Mouse (Mus musculus) hindbrain, embryonic 11.5 days (tissue): ENCODE measurements around the gene Celsr2. TPM values are rescaled to one million over a fixed set of nuclear protein-coding genes. Genes with fewer than 3 reads are reported as not detected.

Experiments
- ATAC-seq: fragments of 200-750 bp; cut with Nextera tagmentation; 2 replicates; pipeline ENCODE4 v1.8.0; 2017; ENCODE audit warnings: mild to moderate bottlenecking, moderate TSS enrichment, moderate library complexity; ENCODE audit not compliant: low FRiP score
- DNase-seq: peaks from one replicate; pipeline ENCODE4 v3.0.0-alpha.2; 2015; ENCODE audit warnings: low spot score
- H3K27ac ChIP-seq: fragments of 300-500 bp; sonication (generic); 2 replicates; pipeline ENCODE4 v1.5.1; 2014; ENCODE audit warnings: mild to moderate bottlenecking, low read depth, low read length
- H3K27me3 ChIP-seq: fragments of 300-500 bp; sonication (generic); 2 replicates; pipeline ENCODE4 v1.6.1; 2014; ENCODE audit warnings: mild to moderate bottlenecking, low read length, moderate library complexity, mixed read lengths; ENCODE audit not compliant: control insufficient read depth, insufficient read depth
- H3K36me3 ChIP-seq: fragments of 300-500 bp; sonication (generic); 2 replicates; pipeline ENCODE4 v1.6.1; 2014; ENCODE audit warnings: mild to moderate bottlenecking, low read length, moderate library complexity, mixed read lengths; ENCODE audit not compliant: control insufficient read depth, insufficient read depth
- H3K4me1 ChIP-seq: fragments of 300-500 bp; sonication (generic); replicated peaks from 2 replicates; pipeline ENCODE4 v1.6.1; 2014; ENCODE audit warnings: low read length, mixed read lengths; ENCODE audit not compliant: control insufficient read depth, insufficient read depth
- H3K4me2 ChIP-seq: fragments of 300-500 bp; sonication (generic); replicated peaks from 2 replicates; pipeline ENCODE4 v1.6.1; 2014; ENCODE audit warnings: mild to moderate bottlenecking, low read depth, low read length
- H3K4me3 ChIP-seq: fragments of 300-500 bp; sonication (generic); 2 replicates; pipeline ENCODE4 v1.5.1; 2014; ENCODE audit warnings: low read depth, low read length
- H3K9ac ChIP-seq: fragments of 300-500 bp; sonication (generic); 2 replicates; pipeline ENCODE4 v1.6.1; 2014; ENCODE audit warnings: low read depth, low read length
- H3K9me3 ChIP-seq: fragments of 300-500 bp; sonication (generic); 2 replicates; pipeline ENCODE4 v1.6.1; 2016; ENCODE audit warnings: low read length; ENCODE audit not compliant: control insufficient read depth
- WGBS: fragments of 180-500 bp; shearing (Covaris S2); extraction: QIAGEN DNeasy Blood & Tissue Kit; methylation state at CpG from one replicate; pipeline ENCODE4 v1.1.7; 2014; 5-methylcytosine and 5-hydroxymethylcytosine counted together
- polyA plus RNA-seq: library from polyadenylated mRNA; unstranded; fragments of >200 nt; fragmentation: Nextera tagmentation; extraction: Ambion mirVana; gene quantifications from 2 replicates; pipeline ENCODE4 v1.2.1, GENCODE M21; 2014

Celsr2 gene
- polyA plus RNA-seq, 1 experiment from 2014 or later, result 101 TPM

DNA sequence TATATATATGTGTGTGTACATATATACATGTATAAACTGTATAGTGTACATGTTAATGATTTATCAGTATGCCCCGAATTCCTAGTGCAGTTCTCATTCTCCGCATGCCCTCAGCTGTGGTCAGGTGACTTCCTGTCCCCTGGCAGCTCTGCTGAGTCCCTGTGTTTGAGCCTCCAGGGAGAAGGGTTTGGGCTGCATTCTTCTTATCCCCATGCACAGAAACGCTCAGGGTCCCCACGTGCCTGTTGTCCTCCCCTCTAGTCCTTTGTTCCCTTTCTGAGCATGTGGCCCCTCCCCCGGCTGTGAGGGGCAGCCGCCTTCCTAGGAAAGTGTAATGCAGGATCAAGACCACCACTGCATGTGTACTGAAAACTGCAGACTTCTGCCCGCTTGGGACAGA lies 54.5 kb downstream of the Celsr2 start:
- peak; percentile 67 for DNase-seq
- peak; percentile 69 for ATAC-seq
- H3K9me3 ChIP-seq, result no peaks in the 10 kb centered on the region
- H3K9ac ChIP-seq, result peak overlapping the region; percentile 16; the same call in 1 of the 2 replicates
- peaks cover 8% of the 10 kb centered on the region for H3K4me1 ChIP-seq
- no peaks in the 10 kb centered on the region; the same call in 1 of the 2 replicates for H3K36me3 ChIP-seq
- 8% methylated on average over 7 of the region's 7 CpGs for WGBS
- H3K4me2 ChIP-seq, result no peak overlapping the region
- no peak overlapping the region for H3K27ac ChIP-seq
- no peaks in the 10 kb centered on the region for H3K27me3 ChIP-seq
- no peak overlapping the region for H3K4me3 ChIP-seq

- Histone ChIP-seq H3K9ac (no peak overlapping the region), H3K36me3 (peaks cover 8% of the 10 kb centered on the region; the same call in 1 of the 2 replicates), H3K9me3 (no peaks in the 10 kb centered on the region), H3K27me3 (no peaks in the 10 kb centered on the region), H3K4me2 (no peak overlapping the region), H3K27ac (no peak overlapping the region), H3K4me3 (no peak overlapping the region), H3K4me1 (peaks cover 8% of the 10 kb centered on the region)
- ATAC-seq (no peak), DNase-seq (no peak)
- 79% methylated on average over 6 of the region's 6 CpGs for WGBS
Measured at GRCm38 (mm10) chr3:108358445-108358844, 56.9 kb downstream of the Celsr2 start.

DNA sequence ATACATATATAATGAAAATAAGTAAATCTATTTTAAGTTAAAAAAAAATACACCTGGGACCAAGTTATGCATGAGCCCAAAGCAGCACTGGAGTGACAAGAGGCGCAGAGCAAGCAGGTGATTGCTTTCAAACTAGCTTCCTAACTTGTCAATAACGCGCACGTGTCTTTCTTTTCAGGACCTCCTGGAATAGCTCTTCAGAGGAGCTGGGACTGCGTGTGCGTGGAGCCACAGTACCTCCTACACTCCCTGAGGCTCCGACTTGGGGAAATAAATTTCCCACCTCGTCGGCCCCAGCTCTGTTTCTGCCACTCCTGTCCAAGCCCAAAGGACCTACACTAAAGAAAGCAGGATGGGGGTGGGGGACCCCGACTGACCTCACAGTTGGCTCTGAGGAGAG lies 58.3 kb downstream of the Celsr2 start:
- Histone ChIP-seq H3K4me3 (no peak overlapping the region), H3K9ac (no peak overlapping the region), H3K4me2 (no peak overlapping the region), H3K9me3 (no peaks in the 10 kb centered on the region), H3K27ac (no peak overlapping the region), H3K27me3 (no peaks in the 10 kb centered on the region), H3K4me1 (peaks cover 8% of the 10 kb centered on the region), H3K36me3 (peaks cover 9% of the 10 kb centered on the region; the same call in 1 of the 2 replicates)
- ATAC-seq (no peak), DNase-seq (no peak)
- 91% methylated on average over 10 of the region's 10 CpGs for WGBS

GRCm38 (mm10) chr3:108355245-108355644 lies 60.1 kb downstream of the Celsr2 start:
- Histone ChIP-seq H3K9me3 (no peaks in the 10 kb centered on the region), H3K27ac (no peak overlapping the region), H3K4me3 (no peak overlapping the region), H3K27me3 (no peaks in the 10 kb centered on the region), H3K36me3 (peaks cover 13% of the 10 kb centered on the region; the same call in 1 of the 2 replicates), H3K4me1 (0 out of 2 replicates have a peak, but pooled peaks cover 3% of the 10 kb centered on the region), H3K4me2 (no peak overlapping the region), H3K9ac (no peak overlapping the region)
- ATAC-seq, result no peak
- WGBS, result 87% methylated on average over 3 of the region's 3 CpGs
- no peak for DNase-seq

- WGBS, result 83% methylated on average over 9 of the region's 9 CpGs
- H3K9me3 ChIP-seq, result no peaks in the 10 kb centered on the region
- no peak overlapping the region for H3K9ac ChIP-seq
- DNase-seq, result no peak
- ATAC-seq, result no peak
- no peak overlapping the region for H3K4me3 ChIP-seq
- no peak overlapping the region for H3K4me2 ChIP-seq
- H3K27me3 ChIP-seq, result no peaks in the 10 kb centered on the region
- H3K27ac ChIP-seq, result no peak overlapping the region
- no peaks in the 10 kb centered on the region for H3K4me1 ChIP-seq
- peaks cover 12% of the 10 kb centered on the region; the same call in 1 of the 2 replicates for H3K36me3 ChIP-seq
Measured at GRCm38 (mm10) chr3:108348376-108348775, 67.0 kb downstream of the Celsr2 start.

- Histone ChIP-seq H3K4me3 (no peak overlapping the region), H3K4me2 (no peak overlapping the region), H3K9me3 (no peaks in the 10 kb centered on the region), H3K9ac (no peak overlapping the region), H3K36me3 (peaks cover 13% of the 10 kb centered on the region; the same call in 1 of the 2 replicates), H3K27ac (no peak overlapping the region), H3K4me1 (no peaks in the 10 kb centered on the region), H3K27me3 (no peaks in the 10 kb centered on the region)
- ATAC-seq, result no peak
- WGBS, result 87% methylated on average over 7 of the region's 7 CpGs
- no peak for DNase-seq
Measured at GRCm38 (mm10) chr3:108345855-108346254, 69.5 kb downstream of the Celsr2 start.

DNA sequence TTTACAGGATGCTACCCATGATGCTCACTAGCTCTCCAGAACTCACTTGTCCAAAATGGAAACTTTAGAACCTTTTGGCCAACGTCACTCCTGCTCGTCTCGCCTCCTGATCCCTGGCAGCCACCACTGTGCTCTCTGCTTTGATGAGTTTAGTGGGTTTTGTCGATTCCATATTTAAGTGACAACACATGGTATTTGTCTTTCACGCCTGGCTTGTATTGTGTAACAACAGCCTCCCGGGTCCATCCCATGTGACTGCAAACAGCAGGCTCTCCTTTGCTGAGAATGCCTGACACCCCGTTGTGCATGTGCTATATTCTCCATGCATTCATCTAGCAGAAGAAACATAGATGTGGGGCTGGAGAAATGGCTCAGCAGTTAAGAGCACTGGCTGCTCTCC lies 73.2 kb downstream of the Celsr2 start:
- Histone ChIP-seq H3K9ac (no peak overlapping the region), H3K27ac (no peak overlapping the region), H3K4me3 (no peak overlapping the region), H3K9me3 (no peaks in the 10 kb centered on the region), H3K4me2 (no peak overlapping the region), H3K4me1 (no peaks in the 10 kb centered on the region), H3K36me3 (peaks cover 13% of the 10 kb centered on the region; the same call in 1 of the 2 replicates), H3K27me3 (no peaks in the 10 kb centered on the region)
- 78% methylated on average over 7 of the region's 7 CpGs for WGBS
- ATAC-seq, result no peak
- no peak for DNase-seq

GRCm38 (mm10) chr3:108341040-108341439 lies 74.3 kb downstream of the Celsr2 start:
- DNase-seq, result no peak
- H3K9ac ChIP-seq, result no peak overlapping the region
- peaks cover 11% of the 10 kb centered on the region; the same call in 1 of the 2 replicates for H3K36me3 ChIP-seq
- no peaks in the 10 kb centered on the region for H3K4me1 ChIP-seq
- H3K27ac ChIP-seq, result no peak overlapping the region
- 87% methylated on average over 2 of the region's 2 CpGs for WGBS
- H3K4me2 ChIP-seq, result no peak overlapping the region
- ATAC-seq, result no peak
- no peaks in the 10 kb centered on the region for H3K27me3 ChIP-seq
- no peak overlapping the region for H3K4me3 ChIP-seq
- H3K9me3 ChIP-seq, result no peaks in the 10 kb centered on the region
